Mouse (Mus musculus) heart, adult 2 months (tissue): ENCODE results near the gene Tma7.

Experiments
- CTCF ChIP-seq: fragments of 200-600 bp; IDR thresholded peaks from 2 replicates; pipeline ENCODE4 v1.8.1; 2022; ENCODE audit warnings: antibody characterized with exemption, mild to moderate bottlenecking, moderate library complexity
- POLR2A ChIP-seq: fragments of 200-500 bp; IDR thresholded peaks from 2 replicates; pipeline ENCODE4 v1.6.1; 2011; ENCODE audit warnings: mild to moderate bottlenecking, low read depth, low read length, control low read depth; ENCODE audit not compliant: insufficient read depth

DNA sequence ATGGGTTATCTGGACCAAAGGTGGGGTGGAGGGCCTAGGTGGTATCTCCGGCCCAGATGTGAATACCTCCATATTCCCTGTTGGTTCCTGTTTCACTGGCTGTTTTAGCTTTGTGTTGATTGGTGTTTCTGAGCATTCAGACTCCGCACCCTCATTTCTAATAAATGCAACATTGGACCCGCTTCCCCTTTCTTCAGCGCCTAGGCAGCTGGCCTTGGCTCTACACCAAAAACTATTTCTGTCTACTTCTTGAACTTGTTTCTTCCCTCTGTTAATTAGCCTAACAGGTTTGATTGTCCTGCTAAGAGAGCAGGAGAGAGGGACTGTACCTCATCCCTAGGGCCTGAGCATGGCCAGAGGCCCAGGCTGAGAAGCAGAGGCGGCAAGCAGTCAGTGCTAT lies 24.8 kb downstream of the Tma7 start:
- TF ChIP-seq CTCF = no peak
- TF ChIP-seq POLR2A = no peak
